Mouse (Mus musculus): ENCODE results near the gene Twist2. TPM values are rescaled to one million over a fixed set of nuclear protein-coding genes. Genes with fewer than 3 reads are reported as not detected.

Gene Twist2
- total RNA-seq, 1 experiment: 2.6 TPM

- no peak for TF ChIP-seq ZC3H11A (IDR thresholded peaks at IDR 0.05; ENCODE audit: borderline replicate concordance, low read depth, low read length)
- Histone ChIP-seq H3K4me3 (ENCODE audit: insufficient read depth in 1 of 2, low read depth in 1 of 2, low read length in 2 of 2, poor library complexity in 1 of 2, severe bottlenecking in 1 of 2) (no peak overlapping the region), H3K27ac (ENCODE audit: insufficient read depth, low read depth, low read length, poor library complexity, severe bottlenecking) (no peak overlapping the region), H3K9me3 (ENCODE audit: control insufficient read depth, insufficient read depth, low read depth, low read length) (no peaks in the 10 kb centered on the region), H3K36me3 (ENCODE audit: control insufficient read depth, insufficient read depth, low read length, poor library complexity, severe bottlenecking) (no peaks in the 10 kb centered on the region), H3K4me1 (ENCODE audit: control insufficient read depth in 2 of 2, insufficient read depth in 2 of 2, low read length in 2 of 2, poor library complexity in 1 of 2) (no peaks in the 10 kb centered on the region; a peak in 1 of 4 replicates), H3K9ac (ENCODE audit: insufficient read depth, low read depth, low read length, poor library complexity, severe bottlenecking) (no peak overlapping the region)
- in situ Hi-C loops (cut with MboI; ENCODE audit: low sequenced_read_pairs in 2 of 2, unreplicated experiment in 2 of 2): no loop called here
- DNase-seq (ENCODE audit: low read depth, low spot score): no peak
Observed at GRCm38 (mm10) chr1:91871101-91871500, 69.8 kb downstream of the Twist2 start.

GRCm38 (mm10) chr1:91872388-91873059 lies 71.3 kb downstream of the Twist2 start:
- Histone ChIP-seq H3K9me3 (ENCODE audit: control insufficient read depth, insufficient read depth, low read depth, low read length) (no peaks in the 10 kb centered on the region), H3K9ac (ENCODE audit: insufficient read depth, low read depth, low read length, poor library complexity, severe bottlenecking) (no peak overlapping the region), H3K27ac (ENCODE audit: insufficient read depth, low read depth, low read length, poor library complexity, severe bottlenecking) (no peak overlapping the region), H3K36me3 (ENCODE audit: control insufficient read depth, insufficient read depth, low read length, poor library complexity, severe bottlenecking) (no peaks in the 10 kb centered on the region), H3K4me3 (ENCODE audit: insufficient read depth in 1 of 2, low read depth in 1 of 2, low read length in 2 of 2, poor library complexity in 1 of 2, severe bottlenecking in 1 of 2) (no peak overlapping the region), H3K4me1 (ENCODE audit: control insufficient read depth in 2 of 2, insufficient read depth in 2 of 2, low read length in 2 of 2, poor library complexity in 1 of 2) (no peaks in the 10 kb centered on the region; a peak in 1 of 4 replicates)
- TF ChIP-seq ZC3H11A (IDR thresholded peaks at IDR 0.05; ENCODE audit: borderline replicate concordance, low read depth, low read length): no peak
- TF ChIP-seq HCFC1 (IDR thresholded peaks at IDR 0.05; ENCODE audit: borderline replicate concordance, insufficient read depth, low read length): no peak
- in situ Hi-C loops (cut with MboI; ENCODE audit: low sequenced_read_pairs in 2 of 2, unreplicated experiment in 2 of 2): no loop called here
- no peak for DNase-seq (ENCODE audit: low read depth, low spot score)

DNA sequence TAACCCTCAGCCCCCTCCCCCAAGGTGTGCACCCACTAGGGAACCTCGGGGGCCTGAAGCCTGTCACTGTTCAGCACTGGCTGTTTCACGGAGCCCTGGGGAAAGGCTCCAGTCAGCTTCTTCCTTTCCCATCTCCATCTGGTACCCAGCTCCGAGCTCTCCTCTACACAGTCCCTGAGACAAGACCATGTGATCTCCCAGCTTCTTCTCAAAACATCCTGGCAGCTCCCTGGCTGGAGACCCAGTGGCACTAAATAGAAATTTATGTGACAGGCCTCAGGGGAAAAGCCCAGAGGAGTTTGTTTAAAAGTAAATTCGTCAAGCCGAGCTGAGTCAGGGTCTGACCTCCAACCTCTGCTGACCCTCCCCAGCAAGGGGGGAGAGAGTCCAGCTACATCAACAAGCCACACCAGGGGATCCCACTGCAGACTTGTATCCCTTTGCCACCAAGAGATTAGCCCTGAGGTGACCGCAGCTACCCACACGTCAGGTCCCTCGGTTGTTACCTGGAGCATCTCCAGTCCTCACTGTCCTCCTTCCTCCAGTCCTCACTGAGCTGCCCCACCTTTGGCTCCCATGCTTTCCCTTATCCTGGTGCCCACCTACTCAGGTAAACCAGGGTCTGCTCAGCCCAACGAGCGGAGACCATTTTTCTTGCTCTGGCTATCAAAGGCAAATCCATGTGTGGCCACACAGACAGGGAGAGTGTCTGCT lies 72.5 kb downstream of the Twist2 start:
- no peak overlapping the region for H3K27ac ChIP-seq (ENCODE audit: insufficient read depth, low read depth, low read length, poor library complexity, severe bottlenecking)

GRCm38 (mm10) chr1:91874633-91875032 lies 73.4 kb downstream of the Twist2 start:
- peak; percentile 40 for DNase-seq (ENCODE audit: low read depth, low spot score)
- no peaks in the 10 kb centered on the region for H3K36me3 ChIP-seq (ENCODE audit: control insufficient read depth, insufficient read depth, low read length, poor library complexity, severe bottlenecking)
- no peak overlapping the region for H3K9ac ChIP-seq (ENCODE audit: insufficient read depth, low read depth, low read length, poor library complexity, severe bottlenecking)
- H3K27ac ChIP-seq (ENCODE audit: insufficient read depth, low read depth, low read length, poor library complexity, severe bottlenecking): no peak overlapping the region
- no peaks in the 10 kb centered on the region; a peak in 1 of 4 replicates for H3K4me1 ChIP-seq (ENCODE audit: control insufficient read depth in 2 of 2, insufficient read depth in 2 of 2, low read length in 2 of 2, poor library complexity in 1 of 2)
- TF ChIP-seq HCFC1 (IDR thresholded peaks at IDR 0.05; ENCODE audit: borderline replicate concordance, insufficient read depth, low read length) (no peak), ZNF384 (IDR thresholded peaks at IDR 0.05; ENCODE audit: low read depth, low read length) (no peak), ZC3H11A (IDR thresholded peaks at IDR 0.05; ENCODE audit: borderline replicate concordance, low read depth, low read length) (no peak), CHD2 (IDR thresholded peaks at IDR 0.05; ENCODE audit: low read depth, low read length) (no peak), MAFK (IDR thresholded peaks at IDR 0.05; ENCODE audit: insufficient read depth, low read depth, low read length) (no peak)
- in situ Hi-C loops (cut with MboI; ENCODE audit: low sequenced_read_pairs in 2 of 2, unreplicated experiment in 2 of 2): no loop called here
- no peaks in the 10 kb centered on the region for H3K9me3 ChIP-seq (ENCODE audit: control insufficient read depth, insufficient read depth, low read depth, low read length)
- no peak overlapping the region for H3K4me3 ChIP-seq (ENCODE audit: insufficient read depth in 1 of 2, low read depth in 1 of 2, low read length in 2 of 2, poor library complexity in 1 of 2, severe bottlenecking in 1 of 2)

More for the DNA sequence above, 72.5 kb downstream of the Twist2 start:
- no peak overlapping the region for H3K9ac ChIP-seq (ENCODE audit: insufficient read depth, low read depth, low read length, poor library complexity, severe bottlenecking)
- H3K36me3 ChIP-seq (ENCODE audit: control insufficient read depth, insufficient read depth, low read length, poor library complexity, severe bottlenecking): no peaks in the 10 kb centered on the region
- no peaks in the 10 kb centered on the region; a peak in 1 of 4 replicates for H3K4me1 ChIP-seq (ENCODE audit: control insufficient read depth in 2 of 2, insufficient read depth in 2 of 2, low read length in 2 of 2, poor library complexity in 1 of 2)
- no peaks in the 10 kb centered on the region for H3K9me3 ChIP-seq (ENCODE audit: control insufficient read depth, insufficient read depth, low read depth, low read length)
- in situ Hi-C loops (cut with MboI; ENCODE audit: low sequenced_read_pairs in 2 of 2, unreplicated experiment in 2 of 2): no loop called here
- H3K4me3 ChIP-seq (ENCODE audit: insufficient read depth in 1 of 2, low read depth in 1 of 2, low read length in 2 of 2, poor library complexity in 1 of 2, severe bottlenecking in 1 of 2): no peak overlapping the region
- DNase-seq (ENCODE audit: low read depth, low spot score): no peak
- TF ChIP-seq ZC3H11A (IDR thresholded peaks at IDR 0.05; ENCODE audit: borderline replicate concordance, low read depth, low read length) (no peak), CHD2 (IDR thresholded peaks at IDR 0.05; ENCODE audit: low read depth, low read length) (no peak), MAFK (IDR thresholded peaks at IDR 0.05; ENCODE audit: insufficient read depth, low read depth, low read length) (no peak), HCFC1 (IDR thresholded peaks at IDR 0.05; ENCODE audit: borderline replicate concordance, insufficient read depth, low read length) (no peak), ZNF384 (IDR thresholded peaks at IDR 0.05; ENCODE audit: low read depth, low read length) (no peak)

Data from ES-E14 (cell line).